Mouse (Mus musculus) hindbrain, embryonic 14.5 days (tissue): ENCODE data around the gene Zdhhc7. TPM values are rescaled to one million over a fixed set of nuclear protein-coding genes. Genes with fewer than 3 reads are reported as not detected.

Source experiments
- ATAC-seq: fragments of 200-750 bp; cut with Nextera tagmentation; 2 replicates; pipeline ENCODE4 v1.8.0; 2017; ENCODE audit warnings: moderate number of reproducible peaks, mild to moderate bottlenecking, moderate TSS enrichment, moderate library complexity; ENCODE audit not compliant: low FRiP score
- DNase-seq: peaks from one replicate; pipeline ENCODE4 v3.0.0-alpha.2; 2015; ENCODE audit warnings: low spot score
- H3K27ac ChIP-seq: fragments of 300-500 bp; sonication (generic); 2 replicates; pipeline ENCODE4 v1.5.1; 2014; ENCODE audit warnings: mild to moderate bottlenecking, moderate library complexity
- H3K27me3 ChIP-seq: fragments of 300-500 bp; sonication (generic); 2 replicates; pipeline ENCODE4 v1.6.1; 2014; ENCODE audit warnings: mild to moderate bottlenecking, low read length, mixed read lengths; ENCODE audit not compliant: control insufficient read depth, insufficient read depth
- H3K36me3 ChIP-seq: fragments of 300-500 bp; sonication (generic); replicated peaks from 2 replicates; pipeline ENCODE4 v1.6.1; 2014; ENCODE audit not compliant: control insufficient read depth, insufficient read depth
- H3K4me1 ChIP-seq: fragments of 300-500 bp; sonication (generic); replicated peaks from 2 replicates; pipeline ENCODE4 v1.6.1; 2014; ENCODE audit warnings: antibody characterized with exemption, low read length, mixed read lengths; ENCODE audit not compliant: control insufficient read depth, insufficient read depth
- H3K4me2 ChIP-seq: fragments of 300-500 bp; sonication (generic); replicated peaks from 2 replicates; pipeline ENCODE4 v1.6.1; 2014; ENCODE audit warnings: mild to moderate bottlenecking, moderate library complexity
- H3K4me3 ChIP-seq: fragments of 300-500 bp; sonication (generic); replicated peaks from 2 replicates; pipeline ENCODE4 v1.5.1; 2014; ENCODE audit warnings: mild to moderate bottlenecking, low read length
- H3K9ac ChIP-seq: fragments of 300-500 bp; sonication (generic); 2 replicates; pipeline ENCODE4 v1.6.1; 2014
- H3K9me3 ChIP-seq: fragments of 300-500 bp; sonication (generic); 2 replicates; pipeline ENCODE4 v1.6.1; 2016; ENCODE audit warnings: low read length; ENCODE audit not compliant: control insufficient read depth
- WGBS: fragments of 180-500 bp; shearing (Covaris S2); extraction: QIAGEN DNeasy Blood & Tissue Kit; methylation state at CpG from one replicate; pipeline ENCODE4 v1.1.7; 2014; 5-methylcytosine and 5-hydroxymethylcytosine counted together
- polyA plus RNA-seq: library from polyadenylated mRNA; unstranded; fragments of >200 nt; fragmentation: Nextera tagmentation; extraction: Ambion mirVana; gene quantifications from 2 replicates; pipeline ENCODE4 v1.2.1, GENCODE M21; 2014

Gene Zdhhc7
- polyA plus RNA-seq, 1 experiment from 2014 or later: 26.4 TPM

- no peak overlapping the region for H3K27ac ChIP-seq
- H3K4me2 ChIP-seq: no peak overlapping the region
- no peak for DNase-seq
- no peak overlapping the region for H3K4me3 ChIP-seq
- H3K9ac ChIP-seq: no peak overlapping the region
- WGBS: 80% methylated on average over 3 of the region's 3 CpGs
- H3K27me3 ChIP-seq: peaks cover 10% of the 10 kb centered on the region
- no peak for ATAC-seq
- no peaks in the 10 kb centered on the region for H3K9me3 ChIP-seq
- no peaks in the 10 kb centered on the region for H3K36me3 ChIP-seq
- peaks cover 6% of the 10 kb centered on the region; the same call in 1 of the 2 replicates for H3K4me1 ChIP-seq
Measured at GRCm38 (mm10) chr8:120119429-120119828, 18.1 kb upstream of the Zdhhc7 start.

GRCm38 (mm10) chr8:120118847-120119246, 17.6 kb upstream of the Zdhhc7 start:
- peaks cover 10% of the 10 kb centered on the region for H3K27me3 ChIP-seq
- H3K4me3 ChIP-seq: no peak overlapping the region
- ATAC-seq: no peak
- no peak overlapping the region for H3K27ac ChIP-seq
- DNase-seq: no peak
- H3K4me2 ChIP-seq: no peak overlapping the region
- H3K36me3 ChIP-seq: no peaks in the 10 kb centered on the region
- no peak overlapping the region for H3K9ac ChIP-seq
- H3K9me3 ChIP-seq: no peaks in the 10 kb centered on the region
- WGBS: 87% methylated on average over 5 of the region's 5 CpGs
- H3K4me1 ChIP-seq: 0 out of 2 replicates have a peak, but pooled peaks cover 5% of the 10 kb centered on the region

- 87% methylated on average over 9 of the region's 9 CpGs for WGBS
- ATAC-seq: no peak
- Histone ChIP-seq H3K9me3 (no peaks in the 10 kb centered on the region), H3K36me3 (no peaks in the 10 kb centered on the region), H3K9ac (no peak overlapping the region), H3K4me2 (no peak overlapping the region), H3K27me3 (peaks cover 10% of the 10 kb centered on the region), H3K27ac (no peak overlapping the region), H3K4me3 (no peak overlapping the region), H3K4me1 (peaks cover 8% of the 10 kb centered on the region)
- DNase-seq: no peak
Measured at GRCm38 (mm10) chr8:120118162-120118561, 16.9 kb upstream of the Zdhhc7 start.

GRCm38 (mm10) chr8:120116600-120116999, 15.3 kb upstream of the Zdhhc7 start:
- Histone ChIP-seq H3K9me3 (no peaks in the 10 kb centered on the region), H3K36me3 (no peaks in the 10 kb centered on the region), H3K27ac (no peak overlapping the region), H3K9ac (no peak overlapping the region), H3K4me3 (no peak overlapping the region), H3K4me2 (no peak overlapping the region), H3K27me3 (peaks cover 10% of the 10 kb centered on the region), H3K4me1 (peaks cover 13% of the 10 kb centered on the region)
- DNase-seq (no peak), ATAC-seq (no peak)
- 78% methylated on average over 7 of the region's 7 CpGs for WGBS

DNA sequence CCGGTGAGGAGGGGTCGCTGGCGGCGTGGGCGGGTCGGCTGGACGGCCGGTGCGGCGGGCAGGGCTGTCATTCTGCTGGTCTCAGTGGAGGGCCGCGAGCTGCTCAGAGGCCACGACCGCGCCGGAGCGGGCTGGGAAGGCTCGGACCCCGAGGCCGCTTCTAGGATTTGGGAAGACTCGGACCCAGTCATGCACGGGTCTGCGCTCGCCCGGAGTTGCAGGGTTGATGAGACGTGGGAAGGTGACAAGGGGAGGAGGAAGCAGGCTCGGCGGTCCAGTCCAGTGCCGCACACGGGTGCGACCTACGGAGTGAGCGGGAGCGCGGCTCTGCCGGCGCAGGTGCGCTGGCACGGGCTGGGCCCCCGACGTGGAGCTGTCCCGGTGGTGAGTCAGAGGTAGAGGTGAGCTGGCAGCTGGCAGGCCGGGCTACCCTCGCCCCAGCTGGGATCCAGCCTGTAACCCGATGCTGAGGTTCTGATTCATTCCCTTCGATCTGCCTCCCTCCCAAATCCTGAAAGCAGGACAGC, 13.1 kb upstream of the Zdhhc7 start:
- DNase-seq (no peak), ATAC-seq (peak; percentile 54)
- peak overlapping the region; percentile 80 for H3K4me3 ChIP-seq

DNA sequence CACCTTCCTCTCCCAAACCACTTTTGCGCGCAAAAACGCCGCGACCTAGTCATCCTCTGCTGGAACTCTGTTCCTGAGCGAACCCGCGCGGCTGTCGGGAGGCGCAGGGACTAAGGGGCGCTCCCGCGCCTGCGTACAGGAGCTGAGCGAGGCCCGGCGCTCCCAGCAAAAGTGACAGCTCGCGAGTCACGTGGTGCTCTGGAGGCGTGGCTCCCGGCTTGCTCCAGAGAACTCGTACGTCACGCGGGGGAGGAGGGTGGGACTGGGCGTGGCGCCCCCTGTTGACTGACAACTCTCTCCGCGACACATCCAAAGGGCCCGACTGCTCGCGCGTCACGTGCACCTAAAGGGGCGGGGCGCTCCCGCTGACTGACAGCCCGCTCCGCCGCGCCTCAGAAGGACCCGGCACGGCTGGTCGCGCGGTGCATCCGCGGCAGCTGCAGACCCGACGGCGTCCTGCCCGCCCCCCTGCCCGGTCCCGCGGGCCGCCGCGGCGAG, 12.5 kb upstream of the Zdhhc7 start, which contains the start of gene 6430548M08Rik:
6430548M08Rik (plus strand) TSS at position 395 of the 498 bp plus-strand sequence.
- H3K9me3 ChIP-seq: no peaks in the 10 kb centered on the region
- peak within 1 kb of the TSS; percentile 86 for H3K9ac ChIP-seq
- H3K27ac ChIP-seq: peak within 1 kb of the TSS; percentile 90
- peaks cover 10% of the 10 kb centered on the region for H3K27me3 ChIP-seq
- ATAC-seq (peak; percentile 97), DNase-seq (peak; percentile 100)
- H3K4me1 ChIP-seq: peaks cover 13% of the 10 kb centered on the region
- peak within 1 kb of the TSS; percentile 80 for H3K4me3 ChIP-seq
- H3K4me2 ChIP-seq: peak within 1 kb of the TSS; percentile 80
- under 1% methylated on average over 61 of the region's 61 CpGs for WGBS
- no peaks in the 10 kb centered on the region for H3K36me3 ChIP-seq

More for the DNA sequence above, 13.1 kb upstream of the Zdhhc7 start:
- Histone ChIP-seq H3K4me1 (peaks cover 13% of the 10 kb centered on the region), H3K4me2 (peak overlapping the region; percentile 80), H3K27ac (peak overlapping the region; percentile 73; the same call in 1 of the 2 replicates), H3K9me3 (no peaks in the 10 kb centered on the region), H3K36me3 (no peaks in the 10 kb centered on the region), H3K9ac (peak overlapping the region; percentile 86), H3K27me3 (peaks cover 10% of the 10 kb centered on the region)
- 2% methylated on average over 43 of the region's 46 CpGs for WGBS

GRCm38 (mm10) chr8:120113306-120113705, 12.0 kb upstream of the Zdhhc7 start:
- Histone ChIP-seq H3K9ac (peak overlapping the region; percentile 70), H3K9me3 (no peaks in the 10 kb centered on the region), H3K27ac (peak overlapping the region; percentile 90), H3K4me2 (peak overlapping the region; percentile 80), H3K4me3 (peak overlapping the region; percentile 80), H3K36me3 (no peaks in the 10 kb centered on the region), H3K27me3 (peaks cover 10% of the 10 kb centered on the region), H3K4me1 (peaks cover 13% of the 10 kb centered on the region)
- ATAC-seq: no peak
- DNase-seq: no peak
- 4% methylated on average over 10 of the region's 10 CpGs for WGBS

GRCm38 (mm10) chr8:120112535-120112934, 11.3 kb upstream of the Zdhhc7 start:
- DNase-seq (no peak), ATAC-seq (no peak)
- Histone ChIP-seq H3K9ac (no peak overlapping the region), H3K27me3 (peaks cover 10% of the 10 kb centered on the region), H3K27ac (no peak overlapping the region), H3K4me1 (peaks cover 13% of the 10 kb centered on the region), H3K9me3 (no peaks in the 10 kb centered on the region), H3K4me3 (no peak overlapping the region), H3K4me2 (peak overlapping the region; percentile 80; the same call in 1 of the 2 replicates), H3K36me3 (no peaks in the 10 kb centered on the region)
- WGBS: 88% methylated on average over 5 of the region's 5 CpGs

DNA sequence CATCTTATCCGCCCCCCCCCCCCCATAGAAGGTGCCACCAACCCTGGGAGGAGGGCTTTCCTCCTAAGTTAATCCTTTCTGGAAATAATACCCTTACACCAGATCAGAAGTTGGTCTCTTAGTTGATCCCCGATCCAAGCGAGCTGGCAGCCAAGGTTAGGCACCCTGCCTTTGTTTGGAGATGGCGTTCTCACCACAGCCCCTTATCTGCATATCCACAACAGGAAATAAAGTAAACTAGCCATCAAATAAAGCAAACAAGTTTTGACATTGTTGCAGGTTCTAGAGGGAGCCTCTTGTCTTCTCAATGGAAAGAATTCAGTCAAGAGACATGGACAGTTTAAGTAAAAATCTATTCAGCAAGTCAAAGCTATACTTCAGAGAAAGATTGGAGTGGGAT, 10.1 kb upstream of the Zdhhc7 start:
- WGBS: 77% methylated on average over 3 of the region's 4 CpGs

More for the DNA sequence above, 10.1 kb upstream of the Zdhhc7 start:
- Histone ChIP-seq H3K9ac (no peak overlapping the region), H3K36me3 (0 out of 2 replicates have a peak, but pooled peaks cover under 1% of the 10 kb centered on the region), H3K4me1 (peaks cover 13% of the 10 kb centered on the region), H3K27ac (no peak overlapping the region), H3K4me2 (no peak overlapping the region), H3K4me3 (no peak overlapping the region), H3K9me3 (no peaks in the 10 kb centered on the region), H3K27me3 (peaks cover 10% of the 10 kb centered on the region)
- DNase-seq (no peak), ATAC-seq (no peak)
